Mouse (Mus musculus) spleen, postnatal 4 days (tissue): ENCODE data around the gene 4930518I15Rik.
"Not testable (repeated sequence)": the region's sequence is repeated elsewhere in the genome, so short reads cannot be mapped to it uniquely, and the experiment has no call there.

ENCODE experiments used
- DNase-seq, 2 experiments: peaks; one replicate each; pipeline ENCODE4 v3.0.0; 2022; ENCODE audit warnings: low spot score in 2 of 2

The 4930518I15Rik gene

GRCm38 (mm10) chr2:156877726-156878125, 20.0 kb upstream of the 4930518I15Rik start:
- peak in 1 of 2 experiments; percentile 46 for DNase-seq

DNA sequence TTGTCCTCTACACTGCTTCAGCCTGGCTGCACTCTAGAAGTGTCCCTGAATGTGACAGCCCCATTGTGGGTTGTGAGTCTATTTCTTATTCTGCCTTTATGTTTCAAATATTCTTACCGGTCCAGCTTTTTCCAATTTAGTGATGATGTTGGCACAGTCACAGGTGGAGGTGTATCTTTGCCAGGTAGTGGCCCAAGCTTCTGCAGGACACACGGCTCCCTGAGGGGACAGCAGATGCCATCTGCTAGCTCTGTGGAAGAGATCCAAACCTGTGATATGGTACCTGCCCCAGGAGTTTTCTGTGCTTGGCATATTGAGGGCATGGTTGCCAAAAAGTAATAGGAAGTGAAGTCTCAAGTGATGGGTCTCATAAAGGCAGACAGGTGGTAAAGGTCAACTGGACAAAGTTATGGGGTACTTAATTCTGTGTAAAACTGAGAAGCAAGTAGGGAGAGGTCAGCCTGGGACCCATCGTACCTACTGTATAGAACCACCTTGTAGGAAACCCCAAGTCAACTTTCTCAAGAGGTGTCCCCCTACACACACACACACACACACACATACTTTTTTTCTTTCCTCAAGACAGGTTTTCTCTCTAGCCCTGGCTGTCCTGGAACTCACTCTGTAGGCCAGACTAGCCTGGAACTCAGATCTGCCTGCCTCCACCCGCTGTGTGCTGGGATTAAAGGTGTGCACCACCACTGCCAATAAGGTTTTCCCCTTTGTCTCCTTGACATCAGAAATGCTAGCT, 17.2 kb upstream of the 4930518I15Rik start:
- no peak for DNase-seq

DNA sequence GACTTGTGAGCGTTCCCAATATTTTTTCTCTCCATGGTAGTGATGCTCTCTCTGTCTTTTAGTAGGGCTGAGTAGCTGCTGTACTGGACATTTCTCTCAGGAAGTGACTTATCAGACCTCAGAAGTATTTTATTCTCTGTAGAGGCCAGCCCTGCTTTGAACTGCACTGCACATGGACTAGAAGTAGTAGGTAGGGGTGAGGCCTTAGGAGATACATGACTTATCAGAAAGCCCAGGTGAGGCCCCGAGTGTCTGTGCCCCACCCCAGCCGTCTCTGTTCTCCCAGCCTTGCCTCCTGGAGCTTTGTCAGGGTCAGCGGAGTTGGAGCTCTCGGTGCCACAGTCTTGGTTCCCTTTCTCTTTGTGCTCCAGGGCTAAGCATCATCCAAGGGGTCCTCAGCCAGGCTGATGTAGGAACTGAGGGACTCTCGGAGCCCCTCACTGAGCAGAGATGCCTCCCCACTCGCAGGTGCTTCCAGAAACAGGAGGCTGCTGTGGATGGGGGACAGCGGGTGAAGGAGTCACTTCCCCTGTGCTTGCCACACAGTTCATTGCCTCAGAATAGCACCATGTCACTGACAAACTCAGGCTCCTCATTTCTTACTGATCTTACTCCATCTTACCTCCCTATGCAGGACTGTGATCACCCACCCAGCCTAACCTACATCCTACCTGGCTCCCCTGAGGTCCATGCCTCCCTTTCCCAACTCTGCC, 16.5 kb upstream of the 4930518I15Rik start:
- DNase-seq, result no peak

GRCm38 (mm10) chr2:156873629-156874028, 15.9 kb upstream of the 4930518I15Rik start:
- DNase-seq, result peak; percentile 59 to 81

GRCm38 (mm10) chr2:156870519-156870918, 12.8 kb upstream of the 4930518I15Rik start:
- no peak for DNase-seq

GRCm38 (mm10) chr2:156869554-156869953, 11.8 kb upstream of the 4930518I15Rik start:
- DNase-seq, result no peak

- DNase-seq, result no peak
Observed at GRCm38 (mm10) chr2:156868994-156869393, 11.2 kb upstream of the 4930518I15Rik start.

DNA sequence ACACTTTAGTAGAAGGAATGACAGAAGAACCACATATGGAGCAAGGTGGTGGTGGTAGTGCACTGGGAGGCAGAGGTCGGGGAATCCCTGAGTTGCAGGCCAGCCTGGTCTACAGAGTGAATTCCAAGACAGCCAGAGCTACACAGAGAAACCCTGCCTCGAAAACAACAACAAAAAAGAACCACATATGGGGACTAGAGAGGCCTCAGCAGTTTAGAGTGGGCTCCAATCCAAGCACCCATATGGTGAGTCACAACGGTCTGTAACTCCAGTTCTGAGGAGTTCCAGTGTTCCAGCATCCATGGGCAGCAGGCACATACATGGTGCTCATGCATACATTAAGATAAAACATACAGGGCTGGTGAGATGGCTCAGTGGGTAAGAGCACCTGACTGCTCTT, 6.7 kb upstream of the 4930518I15Rik start:
- DNase-seq, result no peak

- peak; percentile 65 to 78 for DNase-seq
Observed at GRCm38 (mm10) chr2:156863487-156864160, 5.9 kb upstream of the 4930518I15Rik start.

- DNase-seq, result peak; percentile 98
Observed at GRCm38 (mm10) chr2:156862772-156863486, 5.2 kb upstream of the 4930518I15Rik start, which contains the start of gene Rab5if. Rab5if (plus strand) TSS chr2:156863128.

DNA sequence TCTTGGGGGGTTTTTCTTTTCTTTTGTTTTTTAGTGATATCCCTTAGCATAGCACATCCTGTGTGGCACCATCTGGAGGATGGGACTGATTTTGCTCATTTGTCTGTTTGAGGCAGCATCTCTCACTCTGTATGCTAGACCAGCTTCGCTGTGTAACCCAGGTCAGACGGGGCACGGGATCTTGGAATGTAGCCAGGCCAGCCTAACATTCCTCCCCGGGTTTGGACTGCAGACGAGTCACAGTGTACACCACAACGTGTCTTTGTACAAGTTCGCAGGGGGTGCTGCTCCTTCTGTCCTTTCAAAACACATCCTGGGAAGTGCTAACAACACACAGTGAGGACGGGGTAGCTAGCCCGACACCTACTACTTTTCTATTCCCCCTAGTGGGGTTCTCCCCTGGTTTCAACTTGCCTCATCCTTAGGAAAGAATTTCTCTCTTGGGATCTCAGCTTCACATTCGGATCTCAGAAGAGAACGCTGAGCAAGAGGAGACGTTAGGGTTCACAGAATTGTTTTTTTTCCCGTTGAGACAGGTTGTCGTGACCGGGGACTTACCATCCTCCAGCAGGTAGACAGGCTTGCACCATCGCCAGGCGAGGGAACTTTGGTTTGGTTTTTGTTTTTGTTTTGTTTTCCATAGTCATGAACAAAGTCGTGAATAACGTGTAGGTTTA, 4.4 kb upstream of the 4930518I15Rik start:
- peak; percentile 28 to 72 for DNase-seq

GRCm38 (mm10) chr2:156858671-156859070, 925 bp upstream of the 4930518I15Rik start:
- DNase-seq, result no peak

DNA sequence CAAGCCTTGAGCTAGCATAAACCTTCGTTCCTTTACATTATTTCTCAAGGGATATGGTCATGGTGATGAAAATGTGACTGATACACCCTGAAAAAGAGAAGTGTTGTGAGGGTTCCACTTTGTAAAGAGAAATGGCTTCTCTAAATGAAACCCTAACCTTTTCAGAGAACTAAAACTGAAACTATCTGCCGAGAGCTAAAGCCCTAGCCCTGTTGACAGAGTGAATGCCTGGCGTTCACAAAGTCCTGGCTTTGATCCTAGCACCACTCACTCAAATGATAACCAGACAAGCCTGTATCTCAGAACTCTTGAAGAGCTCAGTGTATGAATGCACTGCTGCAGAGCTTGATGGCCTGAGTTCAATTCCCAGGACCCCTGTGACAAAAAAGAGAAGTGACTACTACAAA, 358 bp downstream of the 4930518I15Rik start:
- no peak for DNase-seq

GRCm38 (mm10) chr2:156856311-156856710, 1.4 kb downstream of the 4930518I15Rik start:
- DNase-seq, result no peak

GRCm38 (mm10) chr2:156853999-156854771, 3.6 kb downstream of the 4930518I15Rik start:
- not testable (repeated sequence) for DNase-seq

DNA sequence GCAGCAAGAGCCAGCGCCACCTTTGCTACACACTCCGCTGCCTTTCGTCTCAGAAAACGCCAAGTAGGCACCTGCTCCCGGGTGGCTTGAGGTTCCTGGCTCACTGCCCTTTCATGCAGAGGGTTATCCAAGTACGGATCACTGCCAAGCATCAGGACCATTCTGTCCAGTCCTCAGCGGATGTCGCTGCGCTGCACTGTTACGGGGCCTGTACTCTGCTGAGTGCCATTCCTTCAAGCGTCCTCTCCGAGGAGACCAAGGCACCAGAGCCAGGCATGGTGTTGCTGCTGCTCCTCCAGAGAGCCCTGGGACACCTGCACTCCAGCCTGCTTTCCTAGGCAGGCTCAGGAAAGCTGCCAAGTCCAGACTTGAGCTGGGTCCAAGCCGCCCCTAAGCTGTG, 4.2 kb downstream of the 4930518I15Rik start:
- not testable (repeated sequence) for DNase-seq

DNA sequence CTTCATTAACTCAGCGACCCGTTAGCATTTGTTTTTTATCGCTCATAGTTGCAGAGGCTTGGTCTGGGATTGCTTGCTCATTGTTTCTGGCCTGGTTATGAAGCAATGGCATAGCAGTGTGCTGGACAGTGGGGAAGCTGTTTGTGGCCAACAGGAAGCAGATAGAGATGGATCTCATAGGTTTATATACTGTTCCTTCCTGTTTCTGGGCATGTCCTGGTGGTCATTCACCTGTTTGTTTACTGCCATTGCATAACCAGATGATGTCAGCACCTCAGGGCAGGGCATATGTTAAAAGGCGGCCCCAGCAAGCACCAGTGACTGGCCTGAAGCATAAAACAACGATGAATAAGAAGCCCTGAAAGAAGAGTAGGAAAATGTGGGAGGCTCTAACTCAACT, 7.2 kb downstream of the 4930518I15Rik start:
- DNase-seq, result no peak

DNA sequence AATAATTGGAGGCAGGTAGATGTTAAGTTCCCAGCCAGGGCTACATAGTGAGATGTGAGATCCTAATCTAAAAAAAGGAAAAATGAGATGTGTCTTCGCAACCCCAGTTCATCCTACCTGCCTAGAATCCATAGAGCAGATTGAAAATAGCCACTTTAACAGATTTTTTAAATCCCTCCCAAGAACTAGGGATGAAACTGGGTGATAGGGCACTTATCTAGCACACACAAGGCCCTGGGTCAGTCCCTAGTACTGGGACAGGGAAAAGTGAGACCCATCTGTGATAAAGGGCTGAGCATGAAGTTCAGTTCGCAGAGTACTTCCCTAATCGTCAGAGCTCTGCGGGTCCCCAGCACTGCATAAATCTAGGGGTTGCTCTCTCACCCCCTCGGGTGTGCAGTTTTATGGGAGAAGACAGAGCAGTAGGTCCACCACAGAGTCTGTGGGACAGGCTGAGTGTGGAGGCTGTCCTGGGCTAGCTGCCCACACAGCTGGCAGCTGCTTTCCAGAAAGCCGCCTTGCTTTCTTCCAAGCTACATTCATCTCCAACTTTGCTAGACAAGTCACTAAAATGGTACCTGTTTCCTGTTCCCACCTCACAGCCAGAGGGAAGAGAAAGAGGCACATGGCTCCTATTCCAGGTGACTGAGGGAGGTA, 9.1 kb downstream of the 4930518I15Rik start:
- no peak for DNase-seq

- no peak for DNase-seq
Observed at GRCm38 (mm10) chr2:156847653-156848052, 10.1 kb downstream of the 4930518I15Rik start.

- DNase-seq, result no peak
Observed at GRCm38 (mm10) chr2:156844715-156845114, 13.0 kb downstream of the 4930518I15Rik start.
